ENCODE assay signal across 8 mouse cellular contexts in the genomic region with DNA sequence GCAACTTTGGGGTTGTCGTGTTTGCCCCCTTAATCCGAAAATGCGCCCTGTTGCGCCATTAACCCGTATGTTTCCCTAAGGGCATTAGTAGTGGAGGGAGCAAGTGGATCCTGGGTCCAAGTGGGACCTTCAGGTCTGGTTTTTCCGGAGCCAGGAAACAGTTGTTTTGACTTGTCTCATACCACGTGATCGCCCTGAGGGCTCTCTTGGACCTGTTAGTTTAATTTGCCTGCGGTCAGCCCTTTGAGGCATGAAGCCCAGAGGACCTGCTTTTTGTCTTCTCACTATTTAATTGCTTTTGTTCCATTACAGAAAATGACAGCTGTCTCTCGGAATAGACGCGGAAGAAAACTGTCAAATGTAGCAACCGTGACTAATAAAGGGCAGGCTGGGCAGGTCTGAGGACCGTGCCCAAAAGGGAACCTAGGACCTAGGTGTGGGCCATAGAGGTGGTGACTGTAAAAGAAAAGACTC. TPM values are rescaled to one million over a fixed set of nuclear protein-coding genes. Genes with fewer than 3 reads are reported as not detected.
DNase-seq lines count a peak whose midpoint lies in the region; ATAC-seq and TF ChIP-seq lines count a peak whose summit lies in the region.

No protein-coding gene starts in this region.

- no peak overlapping the region for H3K27ac ChIP-seq in kidney, embryonic 14.5 days (ENCODE audit: low read depth, low read length)
- H3K27ac ChIP-seq in embryonic facial prominence, embryonic 10.5 days (replicated peaks), result peak overlapping the region; percentile 87
- peak overlapping the region; percentile 86 for H3K27ac ChIP-seq in intestine, postnatal 0 days (ENCODE audit: low read depth, low read length)
- peak overlapping the region; percentile 84 for H3K27ac ChIP-seq in midbrain, embryonic 10.5 days (replicated peaks)

- no peak for ATAC-seq in kidney, embryonic 14.5 days (ENCODE audit: low FRiP score, low TSS enrichment)
- ATAC-seq in intestine, postnatal 0 days, result peak; percentile 53

- no peaks in the 10 kb centered on the region for H3K9me3 ChIP-seq in kidney, embryonic 14.5 days (ENCODE audit: control insufficient read depth, low read length)
- H3K9me3 ChIP-seq in embryonic facial prominence, embryonic 10.5 days, result no peaks in the 10 kb centered on the region
- no peaks in the 10 kb centered on the region for H3K9me3 ChIP-seq in intestine, postnatal 0 days (ENCODE audit: control insufficient read depth)
- no peaks in the 10 kb centered on the region for H3K9me3 ChIP-seq in midbrain, embryonic 10.5 days (replicated peaks)

- H3K36me3 ChIP-seq in kidney, embryonic 14.5 days (ENCODE audit: control insufficient read depth, insufficient read depth, low read length), result no peaks in the 10 kb centered on the region
- H3K36me3 ChIP-seq in embryonic facial prominence, embryonic 10.5 days (replicated peaks), result peaks cover 7% of the 10 kb centered on the region; the same call in 1 of the 2 replicates
- no peaks in the 10 kb centered on the region; the same call in 1 of the 2 replicates for H3K36me3 ChIP-seq in intestine, postnatal 0 days (ENCODE audit: control insufficient read depth, insufficient read depth)
- H3K36me3 ChIP-seq in midbrain, embryonic 10.5 days, result peaks cover 6% of the 10 kb centered on the region

- peak overlapping the region; percentile 80 for H3K4me3 ChIP-seq in kidney, embryonic 14.5 days (ENCODE audit: low read length)
- peak overlapping the region; percentile 93 for H3K4me3 ChIP-seq in embryonic facial prominence, embryonic 10.5 days
- H3K4me3 ChIP-seq in intestine, postnatal 0 days (ENCODE audit: low read depth, low read length), result peak overlapping the region; percentile 86
- H3K4me3 ChIP-seq in midbrain, embryonic 10.5 days, result peak overlapping the region; percentile 85

- H3K9ac ChIP-seq in kidney, embryonic 14.5 days (ENCODE audit: low read depth, low read length), result peak overlapping the region; percentile 76; the same call in 1 of the 2 replicates
- peak overlapping the region; percentile 86 for H3K9ac ChIP-seq in intestine, postnatal 0 days (ENCODE audit: low read depth, low read length)

- 1% methylated on average over 14 of the region's 14 CpGs for WGBS in kidney, embryonic 14.5 days
- 2% methylated on average over 14 of the region's 14 CpGs for WGBS in embryonic facial prominence, embryonic 10.5 days
- WGBS in intestine, postnatal 0 days, result under 1% methylated on average over 14 of the region's 14 CpGs
- 5% methylated on average over 14 of the region's 14 CpGs for WGBS in midbrain, embryonic 10.5 days

- TF ChIP-seq CTCF in intestine, postnatal 0 days (IDR thresholded peaks at IDR 0.05; ENCODE audit: low read depth), result no peak

- H3K4me2 ChIP-seq in kidney, embryonic 14.5 days (replicated peaks; ENCODE audit: low read depth, low read length), result peak overlapping the region; percentile 86
- peak overlapping the region; percentile 88 for H3K4me2 ChIP-seq in intestine, postnatal 0 days (replicated peaks; ENCODE audit: low read depth)

- H3K27me3 ChIP-seq in kidney, embryonic 14.5 days (ENCODE audit: control insufficient read depth, insufficient read depth, low read length), result no peaks in the 10 kb centered on the region
- H3K27me3 ChIP-seq in embryonic facial prominence, embryonic 10.5 days (replicated peaks; ENCODE audit: low read depth, poor library complexity, severe bottlenecking), result no peaks in the 10 kb centered on the region
- no peaks in the 10 kb centered on the region for H3K27me3 ChIP-seq in intestine, postnatal 0 days (replicated peaks; ENCODE audit: control insufficient read depth, insufficient read depth, low read length)
- no peaks in the 10 kb centered on the region for H3K27me3 ChIP-seq in midbrain, embryonic 10.5 days (ENCODE audit: low read depth, poor library complexity, severe bottlenecking)

- peaks cover 13% of the 10 kb centered on the region; the same call in 1 of the 2 replicates for H3K4me1 ChIP-seq in kidney, embryonic 14.5 days (ENCODE audit: control insufficient read depth, insufficient read depth, low read length)
- peaks cover 24% of the 10 kb centered on the region for H3K4me1 ChIP-seq in embryonic facial prominence, embryonic 10.5 days
- H3K4me1 ChIP-seq in intestine, postnatal 0 days (replicated peaks; ENCODE audit: control insufficient read depth, insufficient read depth, low read length), result no peaks in the 10 kb centered on the region
- H3K4me1 ChIP-seq in midbrain, embryonic 10.5 days, result peaks cover 23% of the 10 kb centered on the region

- DNase-seq in kidney, adult 11 months, result no peak
- DNase-seq in embryonic facial prominence, embryonic 10.5 days (ENCODE audit: low spot score), result no peak
- DNase-seq in midbrain, embryonic 10.5 days (ENCODE audit: low spot score), result no peak
- DNase-seq in layer of hippocampus, postnatal 10 days (ENCODE audit: low spot score in 2 of 2), result no peak
- no peak for DNase-seq in gastrocnemius, postnatal 4 days (ENCODE audit: low spot score in 2 of 2)
- DNase-seq in adrenal gland, postnatal 14 days, result no peak

RNA-seq across cellular contexts. Expression of gene Plekhm1, which starts 0.5 kb away (rescaled TPM):
- polyA plus RNA-seq in kidney, embryonic 14.5 days (2014; fragmentation: Nextera tagmentation; extraction: Ambion mirVana), result 5.0 and 8.9 TPM in 2 replicates
- polyA plus RNA-seq in embryonic facial prominence, embryonic 10.5 days (2016; fragmentation: Nextera tagmentation; extraction: Ambion mirVana), result 8.1 and 8.9 TPM in 2 replicates
- 4.7 and 5.2 TPM in 2 replicates for polyA plus RNA-seq in intestine, postnatal 0 days (2015; fragmentation: Nextera tagmentation; extraction: Ambion mirVana)
- polyA plus RNA-seq in midbrain, embryonic 10.5 days (2016; fragmentation: Nextera tagmentation; extraction: Ambion mirVana), result 8.0 and 8.5 TPM in 2 replicates
- 10 to 100 TPM; 15.0 TPM for total RNA-seq in layer of hippocampus, postnatal 10 days (2021)
- total RNA-seq in gastrocnemius, postnatal 4 days (2021), result 10 to 100 TPM; 12.0 to 12.8 TPM
- 17.4 and 19.6 TPM in 2 replicates for total RNA-seq in adrenal gland, postnatal 14 days (2021)

RNA-seq across cellular contexts. Expression of gene Arhgap27, which starts 49.5 kb away (rescaled TPM):
- 11.7 and 15.6 TPM in 2 replicates for polyA plus RNA-seq in kidney, embryonic 14.5 days (2014; fragmentation: Nextera tagmentation; extraction: Ambion mirVana)
- 5.3 and 5.8 TPM in 2 replicates for polyA plus RNA-seq in embryonic facial prominence, embryonic 10.5 days (2016; fragmentation: Nextera tagmentation; extraction: Ambion mirVana)
- 16.9 and 18.7 TPM in 2 replicates for polyA plus RNA-seq in intestine, postnatal 0 days (2015; fragmentation: Nextera tagmentation; extraction: Ambion mirVana)
- 3.8 and 4.1 TPM in 2 replicates for polyA plus RNA-seq in midbrain, embryonic 10.5 days (2016; fragmentation: Nextera tagmentation; extraction: Ambion mirVana)
- 1 to 10 TPM; 8.7 to 9.3 TPM for total RNA-seq in layer of hippocampus, postnatal 10 days (2021)
- total RNA-seq in gastrocnemius, postnatal 4 days (2021), result 10 to 100 TPM; 11.7 to 12.2 TPM
- 19.3 and 31.5 TPM in 2 replicates for total RNA-seq in adrenal gland, postnatal 14 days (2021)
